Mouse (Mus musculus) gastrocnemius, postnatal 14 days (tissue): ENCODE measurements around the gene Atp13a5. TPM values are rescaled to one million over a fixed set of nuclear protein-coding genes. Genes with fewer than 3 reads are reported as not detected.
A peak's percentile ranks its signal among the peaks of the same experiment; 100 is the strongest.

Source experiments
- DNase-seq: peaks from one replicate; pipeline ENCODE4 v3.0.0; 2021; ENCODE audit warnings: mixed read lengths
- intact Hi-C: fragments of 180-260 bp; cut with DNase I; formaldehyde crosslinking; loops from one replicate; pipeline ENCODE4 v1.15.1; 2025; ENCODE audit warnings: low total_unique reads
- long read RNA-seq, 2 experiments: library from polyadenylated mRNA; stranded (forward); transcript quantifications; one replicate each; pipeline ENCODE4 v2.0.0; 2021
- total RNA-seq, 2 experiments: library from RNA; stranded (reverse); gene quantifications; 2 replicates each; pipeline ENCODE4 v1.2.3; 2021

The Atp13a5 gene
- total RNA-seq, result 1 to 10 TPM; 2.7 TPM
- long read RNA-seq, experiment 1, partial matches to known transcripts, result 0 of 1 reads
- long read RNA-seq, experiment 1, other reads (novel, unspliced or antisense), result 1 of 1 reads
- long read RNA-seq, experiment 2, partial matches to known transcripts, result 1 of 3 reads
- long read RNA-seq, experiment 2, other reads (novel, unspliced or antisense), result 2 of 3 reads

DNA sequence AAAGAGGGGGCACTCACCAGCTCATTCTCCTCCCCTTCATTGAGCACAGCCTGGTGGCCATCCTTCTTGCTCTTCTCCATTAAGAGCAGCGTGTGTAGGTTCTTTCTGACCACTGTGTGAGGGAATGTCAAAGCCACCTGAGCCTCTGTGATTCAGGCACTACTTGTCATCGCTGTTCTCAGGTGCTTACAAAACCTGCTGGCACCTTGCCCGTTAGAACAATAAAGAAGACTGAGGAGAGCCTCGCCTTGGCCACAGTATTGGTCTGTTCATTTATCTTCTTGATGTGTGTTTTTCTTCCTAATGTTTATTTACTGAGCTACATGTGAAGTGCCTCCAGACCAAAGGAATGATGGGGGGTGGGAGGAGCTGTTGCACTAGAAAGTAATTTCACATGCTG lies at the start of gene Atp13a5:
Gene Atp13a5 (minus strand): TSS at position 275 of the 400 bp plus-strand sequence.
- intact Hi-C loops, result no loop called here
- DNase-seq, result no peak

DNA sequence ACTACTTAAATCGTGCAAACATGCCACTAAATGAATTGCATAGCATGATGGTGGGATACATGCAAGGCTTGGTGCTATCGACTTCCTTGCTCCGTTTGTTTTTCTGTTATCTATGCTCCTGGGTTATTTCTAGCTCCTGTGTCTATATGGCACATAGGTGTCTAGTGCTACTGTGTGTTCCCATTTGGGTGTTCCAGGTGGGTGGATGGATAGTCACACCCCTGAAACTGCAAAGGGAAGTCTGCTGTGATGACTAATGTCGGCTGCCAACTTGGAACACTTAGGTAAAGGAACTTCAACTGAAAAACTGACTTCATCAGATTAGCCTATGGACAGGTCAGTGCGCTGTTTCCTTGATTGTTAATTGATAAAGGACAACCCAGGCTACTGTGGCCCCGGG lies 36.3 kb upstream of the Atp13a5 start:
- intact Hi-C loops, result no loop called here
- no peak for DNase-seq

DNA sequence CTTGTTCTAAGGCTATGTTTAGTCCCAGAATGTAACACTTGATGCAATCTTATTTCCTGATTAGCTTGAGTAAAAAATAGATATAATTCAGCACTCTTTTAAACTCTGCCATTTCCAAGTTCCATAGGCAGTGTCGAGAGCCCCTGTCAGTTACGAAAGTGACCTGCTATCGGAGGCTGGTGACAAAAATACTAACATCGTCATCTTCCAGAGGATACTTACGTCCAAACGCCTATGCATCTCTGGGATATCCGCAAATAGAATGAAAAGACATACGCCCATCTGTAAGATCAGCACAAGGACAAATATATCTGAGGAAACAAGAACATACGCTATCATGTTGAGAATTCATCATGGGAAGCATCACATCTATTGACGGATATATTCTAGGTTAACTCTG lies 28.8 kb upstream of the Atp13a5 start:
- intact Hi-C loops, result no loop called here
- DNase-seq, result no peak

DNA sequence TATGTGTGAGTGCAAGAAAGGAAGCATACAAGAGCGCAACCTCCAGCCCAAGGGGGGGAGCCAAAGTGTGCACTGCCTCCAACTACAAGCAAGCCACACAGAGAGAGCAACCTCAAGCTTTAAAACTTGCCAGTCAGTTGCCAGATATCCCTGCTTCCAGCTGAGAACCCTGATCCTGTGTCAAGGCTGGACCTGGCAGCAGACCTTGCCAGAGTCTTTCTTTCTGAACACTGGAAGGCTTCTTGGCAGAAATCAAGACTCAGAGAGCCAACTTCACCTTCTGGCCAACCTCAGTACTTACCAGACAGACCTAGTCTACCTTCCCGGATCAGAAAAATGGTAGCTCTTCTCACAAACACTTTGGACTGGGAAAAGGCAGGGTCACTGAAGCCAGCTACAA lies 20.5 kb upstream of the Atp13a5 start:
- intact Hi-C loops, result no loop called here
- DNase-seq, result peak; percentile 32

DNA sequence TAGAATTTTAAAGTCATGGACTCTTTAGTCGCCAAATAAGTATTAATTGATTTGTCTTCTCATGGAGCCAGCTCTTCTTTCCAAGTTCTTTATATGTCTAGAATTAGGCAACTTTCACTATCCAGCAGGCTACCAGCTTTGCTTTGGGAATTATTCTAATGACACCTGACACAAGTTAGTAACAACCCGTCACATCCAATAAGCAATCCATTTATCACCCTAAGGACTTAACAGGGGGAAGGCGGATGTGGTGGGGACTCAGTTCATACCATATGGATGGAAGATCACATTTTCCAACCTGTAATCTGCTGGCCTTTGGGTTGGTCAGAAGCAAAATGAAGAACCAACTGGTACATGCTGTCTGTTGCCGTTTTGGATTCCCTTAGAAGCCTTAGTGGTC lies 6.2 kb upstream of the Atp13a5 start:
- intact Hi-C loops, result no loop called here
- no peak for DNase-seq

DNA sequence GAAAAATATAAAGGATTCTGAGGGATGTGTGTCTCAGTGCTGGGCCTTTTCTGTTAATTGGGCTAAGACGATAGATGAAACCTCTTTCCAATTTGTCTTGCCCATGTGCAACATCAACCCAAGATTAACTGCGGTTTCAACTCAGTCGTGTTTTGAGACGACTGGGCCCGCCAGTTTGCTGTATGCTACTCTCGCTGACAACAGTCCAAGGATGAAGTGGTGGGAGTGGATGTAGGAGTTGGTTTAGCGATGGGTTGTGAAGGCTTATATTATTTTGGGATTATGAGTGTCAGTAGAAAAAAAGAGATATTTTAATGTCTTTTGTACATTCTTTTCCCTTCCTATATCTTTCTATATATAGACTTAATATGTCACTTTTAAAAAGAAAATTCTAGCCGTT lies 3.9 kb downstream of the Atp13a5 start:
- intact Hi-C loops, result no loop called here

DNA sequence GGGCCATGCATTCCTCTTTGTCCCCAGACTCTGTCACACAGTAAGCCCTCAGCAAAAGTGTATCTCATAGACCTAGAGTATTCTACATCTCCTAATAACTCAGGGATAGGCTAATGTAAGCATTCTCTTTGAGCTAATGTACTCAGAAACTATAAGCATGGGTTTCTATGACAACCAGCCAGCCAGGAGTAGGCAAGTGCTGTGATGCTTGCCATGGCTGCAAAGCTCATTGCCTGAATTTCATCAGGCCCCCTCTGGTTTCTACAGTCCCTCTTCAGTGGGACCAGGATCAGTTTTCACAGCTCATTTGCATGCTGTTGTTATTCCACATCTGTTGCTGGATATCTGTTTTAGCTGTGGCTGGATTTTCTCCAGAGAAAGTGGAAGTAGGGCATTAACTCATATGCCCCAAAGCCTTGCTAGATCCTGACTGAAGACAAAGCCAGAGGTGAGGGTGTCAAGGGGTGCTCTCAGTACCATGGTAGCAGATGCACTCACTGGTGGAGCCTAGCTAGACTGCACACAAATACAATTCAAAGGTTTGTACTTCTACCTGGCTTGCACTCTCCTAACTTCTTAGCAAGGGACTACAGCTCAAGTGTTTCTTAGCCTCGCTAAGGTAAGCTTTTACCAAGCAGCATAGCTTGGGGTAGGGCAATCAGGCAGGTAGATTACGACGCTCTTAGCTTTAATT lies 47.0 kb downstream of the Atp13a5 start:
- intact Hi-C loops, result no loop called here
- DNase-seq, result no peak

More for the DNA sequence above, 3.9 kb downstream of the Atp13a5 start:
- no peak for DNase-seq

DNA sequence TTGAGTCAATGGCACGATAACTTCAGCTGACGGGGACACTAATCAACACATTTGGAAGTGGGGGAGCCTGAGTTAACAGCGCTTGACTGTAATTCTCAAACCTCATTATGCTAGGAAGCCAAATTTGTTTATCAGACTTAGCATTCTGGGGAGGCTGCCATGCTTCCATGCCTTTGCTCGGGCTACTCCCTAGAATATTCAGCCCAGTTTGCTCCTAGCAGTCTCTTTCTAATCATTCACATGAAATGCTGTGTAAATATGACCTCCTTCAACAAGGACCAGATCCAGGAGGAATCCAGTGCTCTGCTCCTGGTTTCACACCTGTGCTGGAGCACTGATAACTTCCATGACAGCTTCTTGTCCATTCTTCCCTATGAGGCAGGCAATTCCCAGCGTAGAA lies 47.6 kb downstream of the Atp13a5 start:
- no peak for DNase-seq
- intact Hi-C loops, result no loop called here

DNA sequence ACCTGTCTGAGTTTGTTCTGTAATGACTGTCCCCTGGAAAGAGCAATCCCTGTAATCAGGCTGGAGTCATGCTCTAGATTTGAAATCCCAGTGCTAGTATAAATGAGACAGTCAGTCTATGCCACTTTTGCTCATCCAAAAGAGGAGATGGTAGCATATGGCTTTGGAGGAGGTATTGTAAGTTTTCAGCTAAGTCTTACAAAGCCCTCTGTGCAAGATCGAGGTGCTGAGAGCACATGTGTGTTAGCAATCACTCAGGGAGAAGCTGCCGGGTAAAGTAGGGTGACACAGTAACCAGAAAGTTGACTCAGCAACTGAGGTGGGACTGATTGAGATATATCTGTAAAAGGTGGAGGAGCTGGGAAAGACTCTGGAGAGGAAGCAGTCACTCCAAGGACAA lies 49.3 kb downstream of the Atp13a5 start:
- intact Hi-C loops, result no loop called here
- no peak for DNase-seq

DNA sequence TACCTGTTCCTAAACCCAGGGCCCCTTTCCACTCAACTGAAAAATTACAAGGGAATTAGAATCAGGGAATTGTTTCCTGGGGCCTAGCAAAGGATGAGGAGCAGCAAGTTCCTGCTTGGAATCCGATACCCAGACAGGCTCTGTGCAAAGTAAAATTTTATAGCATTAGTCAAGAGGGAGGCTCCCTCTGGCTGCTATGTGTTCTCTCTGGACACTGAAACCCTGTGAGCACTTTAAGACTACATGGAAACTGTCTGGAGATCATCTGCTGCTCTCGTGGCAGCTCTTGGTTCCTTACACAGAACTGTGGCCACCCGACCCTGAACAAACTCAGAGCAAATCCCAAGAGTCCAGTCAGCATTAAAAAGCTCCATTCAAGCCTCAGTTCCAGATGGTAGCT lies 50.6 kb downstream of the Atp13a5 start:
- intact Hi-C loops, result no loop called here
- DNase-seq, result no peak

DNA sequence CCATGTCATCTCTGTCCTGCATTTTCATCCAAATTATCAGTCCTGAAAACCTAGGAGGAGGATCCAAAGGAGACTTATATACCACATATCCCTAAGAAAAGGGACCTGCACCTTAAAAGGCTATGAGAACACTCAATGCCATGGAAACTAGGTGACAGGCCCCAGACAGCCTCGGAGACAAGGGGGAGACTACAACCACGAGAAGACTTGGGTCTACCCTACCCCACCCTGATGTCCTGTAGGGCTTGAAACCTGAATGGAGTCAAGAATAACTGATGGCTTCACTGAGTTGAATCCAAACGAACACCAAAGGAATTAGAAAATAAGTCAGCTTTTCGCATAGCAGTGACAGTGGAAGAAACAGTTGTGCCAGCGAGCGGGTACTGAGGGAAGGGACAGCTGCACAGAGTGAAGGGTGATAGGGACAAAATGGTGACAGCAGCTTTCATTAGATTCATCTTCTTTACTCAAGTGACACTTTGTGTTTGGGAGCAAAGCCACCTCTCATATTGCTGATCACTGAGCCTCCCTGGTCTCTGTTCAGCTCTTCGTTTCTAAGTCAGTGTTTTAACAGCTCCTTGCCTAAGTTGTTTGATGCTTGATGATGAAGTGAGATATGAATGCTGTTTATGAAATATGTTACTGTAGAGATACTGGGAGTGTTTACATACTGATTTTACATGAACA lies 53.2 kb downstream of the Atp13a5 start:
- intact Hi-C loops, result no loop called here
- no peak for DNase-seq

DNA sequence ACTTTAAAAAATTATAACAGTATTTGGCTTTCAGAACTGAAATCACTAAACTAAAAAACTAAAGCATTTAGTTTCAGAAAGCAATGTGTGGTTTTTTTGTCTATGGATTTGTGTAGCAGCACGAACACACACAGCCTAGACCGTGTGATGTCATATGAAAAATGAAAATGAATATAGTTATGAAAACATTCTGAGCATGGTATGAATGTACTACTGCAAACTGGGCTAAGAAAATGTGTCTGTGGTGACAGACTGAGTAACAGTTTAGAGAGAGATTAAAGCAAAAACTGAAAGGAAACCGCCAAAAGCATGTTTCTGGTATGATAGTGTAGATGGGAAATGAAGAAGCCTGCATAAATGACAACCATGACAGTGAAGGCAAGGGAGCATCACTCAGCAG lies 57.8 kb downstream of the Atp13a5 start:
- DNase-seq, result no peak
- intact Hi-C loops, result no loop called here

DNA sequence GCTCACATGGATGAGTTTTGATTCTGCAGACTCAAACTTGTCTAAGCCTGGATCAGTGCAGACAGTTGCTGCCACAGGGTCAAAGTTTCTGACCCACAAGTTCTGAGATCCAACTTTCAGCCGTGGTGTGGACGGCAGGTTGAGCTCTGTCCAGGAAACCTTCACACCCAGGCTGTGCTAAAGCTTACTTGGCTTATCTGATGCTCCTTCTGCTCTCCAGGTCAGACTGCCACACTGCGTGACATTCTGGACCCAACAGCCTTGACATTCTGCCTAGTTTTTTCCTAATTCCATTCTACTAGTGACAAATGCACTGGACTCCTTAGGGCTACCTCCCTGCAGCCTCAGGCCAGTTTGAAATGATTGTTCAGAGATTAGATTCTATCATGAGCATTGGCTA lies 63.1 kb downstream of the Atp13a5 start:
- no peak for DNase-seq
- intact Hi-C loops, result no loop called here

DNA sequence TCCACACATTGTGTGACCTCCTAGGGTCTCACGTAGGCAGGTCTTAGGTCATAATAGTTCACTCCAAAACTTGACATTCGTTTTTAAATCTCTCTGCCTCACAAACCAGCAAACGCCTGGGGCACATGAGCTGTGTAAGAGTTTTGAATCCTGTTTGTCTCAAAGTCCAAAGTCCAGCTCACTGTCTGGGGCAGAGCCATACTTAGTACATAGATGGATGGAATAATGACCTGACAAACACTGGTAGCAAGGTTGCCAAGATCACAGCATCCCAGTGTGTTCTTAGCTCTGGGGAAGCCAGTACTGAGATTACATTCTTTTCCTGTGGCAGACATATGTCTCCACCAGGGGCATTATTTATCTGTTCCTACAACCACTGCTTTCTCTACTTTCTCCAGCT lies 63.5 kb downstream of the Atp13a5 start:
- intact Hi-C loops, result no loop called here
- no peak for DNase-seq

DNA sequence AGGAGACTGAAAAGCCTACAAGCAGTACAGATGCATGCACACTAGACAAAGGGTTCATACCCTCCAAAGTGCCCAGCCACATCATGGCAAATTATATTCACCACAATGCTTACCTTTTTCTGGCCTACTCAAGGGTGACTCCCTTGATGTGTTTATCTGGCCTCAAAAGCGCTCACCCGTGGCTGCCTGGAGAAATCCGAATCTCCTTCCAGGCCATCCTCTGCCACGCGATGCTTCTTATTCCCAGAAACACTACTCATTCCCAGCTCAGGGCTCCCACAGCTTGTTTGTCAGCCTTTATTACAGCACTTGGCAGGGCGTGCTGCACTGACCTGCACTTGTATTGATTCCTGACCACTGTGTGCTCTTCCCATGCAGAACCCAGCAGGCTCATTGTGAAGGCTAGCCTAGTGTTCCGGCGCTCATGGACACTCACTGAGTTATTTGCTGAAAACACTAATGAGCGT lies 80.9 kb downstream of the Atp13a5 start:
- no peak for DNase-seq
- intact Hi-C loops, result no loop called here

DNA sequence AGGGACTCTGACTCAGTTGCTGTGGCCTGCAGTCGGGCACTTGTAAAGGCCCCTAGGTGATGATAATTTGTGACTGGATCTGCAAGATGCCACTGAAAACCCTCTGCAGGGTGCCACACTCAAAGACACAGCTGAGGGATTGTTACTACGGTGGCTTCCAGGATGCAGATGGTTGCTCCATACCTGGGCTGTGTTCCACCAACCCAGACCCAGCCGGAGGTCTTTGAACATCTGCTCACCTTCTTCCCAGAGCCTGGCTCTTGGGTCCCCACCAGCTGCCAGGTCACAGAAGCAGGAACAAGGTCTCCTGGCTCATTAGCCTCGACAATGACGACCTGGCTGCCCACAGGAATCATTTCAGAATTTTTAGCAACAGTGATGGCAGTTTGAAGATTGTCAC lies 97.8 kb downstream of the Atp13a5 start:
- DNase-seq, result no peak
- intact Hi-C loops, result no loop called here

DNA sequence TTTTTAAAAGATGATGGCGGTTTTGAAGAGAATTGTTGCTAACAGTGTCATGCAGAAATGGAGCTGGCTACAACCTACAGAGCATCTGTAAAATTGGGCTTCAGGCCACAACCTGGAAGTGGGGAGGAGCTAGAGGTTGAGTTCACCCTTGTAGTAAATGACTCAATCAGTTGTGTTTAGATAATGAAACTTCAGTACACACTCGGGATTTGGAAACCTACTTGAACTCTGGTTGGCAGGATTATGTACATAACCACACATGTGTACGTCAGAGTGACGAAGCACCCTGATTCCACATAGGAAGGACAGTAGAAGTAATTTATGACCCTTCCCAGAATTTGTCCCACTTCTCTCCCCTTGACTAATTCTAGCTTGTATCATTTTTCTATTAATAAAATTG lies 124.2 kb downstream of the Atp13a5 start:
- no peak for DNase-seq
- intact Hi-C loops, result no loop called here

DNA sequence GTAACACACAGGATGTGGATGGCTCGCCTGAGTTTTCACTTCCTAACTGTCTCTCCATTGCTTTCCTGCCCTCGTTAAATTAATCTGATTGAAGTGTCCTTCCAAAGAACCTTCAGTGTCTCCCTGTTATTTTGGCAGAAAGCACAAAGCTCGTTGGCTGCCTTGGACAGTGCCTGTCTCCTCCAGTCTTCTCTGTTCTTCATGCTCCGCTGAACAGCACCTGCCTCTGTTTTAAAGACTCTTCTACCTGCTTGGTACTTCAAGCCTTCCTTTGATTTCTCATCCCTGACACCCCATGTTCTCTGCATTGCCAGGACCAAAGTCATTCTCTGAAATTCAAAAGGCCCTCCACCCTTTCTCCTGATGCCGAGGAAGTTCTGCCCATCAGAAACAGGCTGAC lies 142.6 kb downstream of the Atp13a5 start:
- intact Hi-C loops, result no loop called here

DNA sequence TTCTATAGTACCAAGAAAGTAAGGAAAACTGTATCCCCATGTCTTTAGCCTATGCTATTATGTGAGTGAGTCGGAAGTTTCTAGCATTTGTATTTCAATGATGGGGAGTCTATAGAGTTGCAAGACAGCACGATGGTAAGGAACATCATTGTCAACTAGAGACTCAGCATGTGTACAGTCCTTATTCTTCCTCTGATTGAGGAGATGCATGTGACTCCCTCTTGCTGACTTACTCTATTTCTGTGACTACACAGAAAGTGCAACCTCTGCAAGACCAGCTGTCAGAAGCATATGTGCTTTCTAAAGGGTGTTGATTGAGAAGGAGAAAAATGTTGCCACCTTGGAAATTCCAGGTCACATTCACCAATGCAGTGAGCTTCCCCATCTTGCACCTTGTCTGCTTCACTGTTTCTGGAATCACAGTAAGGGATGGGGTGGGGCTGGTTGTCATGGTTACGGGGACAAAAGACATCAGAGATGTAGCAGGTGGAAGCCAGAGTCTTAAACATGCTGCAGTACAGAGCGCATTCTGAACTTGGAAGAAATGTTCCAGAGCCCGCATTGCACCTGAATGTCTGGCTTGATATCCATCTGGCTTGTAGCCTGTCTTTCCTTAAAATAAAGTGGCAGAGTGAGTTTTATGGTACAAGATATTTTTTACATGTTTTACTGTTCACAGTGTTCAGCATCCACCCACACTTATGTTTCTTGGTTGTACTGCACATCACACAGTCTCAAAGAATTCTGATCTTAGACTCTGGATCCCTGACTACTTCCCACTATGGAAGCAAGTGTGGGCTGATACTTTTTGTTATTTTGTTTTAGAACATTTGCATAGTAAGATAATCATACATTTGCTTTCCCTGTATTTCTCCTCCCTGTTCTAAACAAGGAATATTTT lies 161.9 kb downstream of the Atp13a5 start:
- DNase-seq, result no peak
- intact Hi-C loops, result no loop called here

More for the DNA sequence above, 142.6 kb downstream of the Atp13a5 start:
- no peak for DNase-seq
